Mouse (Mus musculus) gastrocnemius, postnatal 25 days (tissue): Measurements from ENCODE around the gene Btn1a1. TPM values are rescaled to one million over a fixed set of nuclear protein-coding genes. Genes with fewer than 3 reads are reported as not detected.
A peak's percentile ranks its signal among the peaks of the same experiment; 100 is the strongest.

Source experiments
- DNase-seq: peaks from one replicate; pipeline ENCODE4 v3.0.0; 2022
- long read RNA-seq, 2 experiments: library from polyadenylated mRNA; stranded (forward); transcript quantifications; one replicate each; pipeline ENCODE4 v2.0.0; 2021
- total RNA-seq, 2 experiments: library from RNA; stranded (reverse); gene quantifications; 1 replicate in 1 of 2; 2 replicates in 1 of 2; pipeline ENCODE4 v1.2.3; 2021

The Btn1a1 gene
- total RNA-seq, result not detected
- long read RNA-seq, experiment 1, result 0 reads
- long read RNA-seq, experiment 2, result 0 reads

DNA sequence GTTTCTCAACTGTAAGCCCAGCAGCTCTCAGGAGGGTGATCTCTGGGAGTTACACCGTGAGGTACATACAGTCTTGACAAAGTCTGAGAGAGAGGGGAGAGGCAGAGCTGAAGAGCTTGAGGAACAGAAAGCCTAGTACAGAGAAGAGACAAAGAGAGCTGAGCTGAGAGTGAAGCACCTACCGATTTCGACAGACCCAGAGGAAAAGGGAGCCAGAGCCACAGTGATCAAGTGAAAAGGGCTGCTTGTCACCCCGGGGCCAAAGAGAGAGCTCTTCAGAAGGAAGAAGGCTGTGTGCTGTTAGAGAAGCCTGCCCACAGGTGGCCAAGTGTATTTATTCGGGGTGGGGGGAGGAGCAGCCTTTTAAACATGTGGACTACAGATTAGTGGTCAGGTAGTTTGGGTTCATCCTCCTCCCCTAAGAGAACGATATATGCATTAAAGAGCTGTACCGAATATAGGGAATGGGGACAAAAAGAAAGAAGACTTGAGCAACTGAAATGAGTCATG, at the start of gene Btn1a1:
Gene Btn1a1 (minus strand): TSS at position 302 of the 510 bp plus-strand sequence.
- no peak for DNase-seq

DNA sequence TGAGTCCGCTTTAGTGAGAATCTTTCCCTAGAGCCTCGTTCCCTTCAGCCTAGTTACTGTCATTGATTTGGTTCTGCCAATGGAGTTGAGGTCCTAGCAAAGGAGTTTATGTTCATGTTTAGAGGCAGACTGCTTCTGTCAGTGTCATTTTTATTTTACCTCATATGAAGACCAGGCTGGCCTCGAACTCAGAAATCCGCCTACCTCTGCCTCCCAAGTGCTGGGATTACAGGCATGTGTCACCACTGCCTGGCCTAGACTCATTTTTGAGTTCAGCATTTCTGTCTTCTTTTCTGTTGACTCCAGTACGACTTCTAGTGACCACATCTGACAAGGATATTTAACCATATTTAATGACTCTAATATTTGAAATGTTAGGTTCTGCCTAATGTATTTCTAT, 49.6 kb upstream of the Btn1a1 start:
- DNase-seq, result no peak

DNA sequence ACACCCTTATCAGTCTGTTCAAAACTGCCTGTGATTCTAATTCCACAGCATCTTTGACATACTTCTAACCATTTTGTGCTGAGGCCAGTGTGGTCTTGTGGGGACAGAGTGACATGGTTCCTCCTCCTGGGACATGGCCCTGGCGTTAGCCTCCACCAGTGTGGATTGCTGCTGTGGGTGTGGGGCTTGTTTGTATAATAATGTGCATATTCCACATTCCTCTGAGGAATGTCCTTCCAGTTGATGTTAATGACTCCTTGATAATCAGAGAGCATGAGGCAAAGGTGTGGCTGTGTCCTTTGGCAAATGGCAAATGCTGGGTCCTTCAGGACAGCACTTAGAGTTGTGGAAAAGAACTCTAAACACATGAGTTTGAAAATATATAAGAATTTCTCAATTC, 47.8 kb upstream of the Btn1a1 start:
- no peak for DNase-seq

DNA sequence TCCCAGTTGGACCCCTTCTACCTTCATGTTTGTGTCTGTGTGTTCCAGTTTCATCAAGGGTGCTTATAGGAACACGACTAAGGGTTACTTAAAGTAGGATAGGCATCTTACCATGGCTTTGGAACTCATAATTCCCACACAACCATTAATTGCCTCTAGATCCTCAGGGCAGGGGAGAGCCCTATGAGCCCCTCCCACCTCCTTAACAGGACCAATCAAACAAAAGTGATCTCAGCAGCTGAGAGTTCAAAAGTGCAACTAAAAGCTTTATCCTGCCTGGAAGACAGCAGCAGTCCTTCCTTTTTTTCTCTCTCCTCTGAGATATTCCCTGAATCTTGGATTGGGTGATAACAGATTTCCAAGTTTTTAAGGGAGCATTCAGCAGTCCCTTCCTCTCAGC, 44.4 kb upstream of the Btn1a1 start:
- no peak for DNase-seq

DNA sequence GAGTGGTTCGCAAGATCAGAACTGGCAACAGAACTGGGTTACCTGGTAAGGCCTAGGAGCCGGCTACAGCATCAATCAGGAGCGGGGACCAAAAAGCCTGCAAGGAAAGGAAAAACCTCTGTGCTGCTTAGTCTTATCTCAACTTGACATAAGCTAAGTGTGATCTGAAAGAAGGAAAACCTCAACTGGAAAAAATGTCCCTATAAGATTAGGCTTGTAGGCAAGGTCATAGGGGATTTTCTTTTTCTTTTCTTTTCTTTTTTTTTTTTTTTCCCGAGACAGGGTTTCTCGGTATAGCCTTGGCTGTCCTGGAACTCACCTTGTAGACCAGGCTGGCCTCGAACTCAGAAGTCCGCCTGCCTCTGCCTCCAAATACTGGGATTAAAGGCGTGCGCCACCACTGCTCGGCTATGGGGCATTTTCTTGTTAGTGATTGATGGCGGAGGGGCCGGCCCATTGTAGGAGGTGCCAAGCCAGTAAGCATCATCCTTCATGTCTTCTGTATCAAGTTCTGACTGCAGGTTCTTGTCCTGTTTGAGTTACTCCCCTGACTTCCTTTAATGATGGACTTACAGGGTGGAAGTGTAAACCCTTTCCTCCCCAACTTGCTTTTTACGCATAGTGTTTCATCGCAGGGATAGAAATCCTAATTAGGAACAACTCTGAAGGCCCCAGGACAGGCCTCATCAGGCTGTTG, 41.3 kb upstream of the Btn1a1 start:
- DNase-seq, result no peak

DNA sequence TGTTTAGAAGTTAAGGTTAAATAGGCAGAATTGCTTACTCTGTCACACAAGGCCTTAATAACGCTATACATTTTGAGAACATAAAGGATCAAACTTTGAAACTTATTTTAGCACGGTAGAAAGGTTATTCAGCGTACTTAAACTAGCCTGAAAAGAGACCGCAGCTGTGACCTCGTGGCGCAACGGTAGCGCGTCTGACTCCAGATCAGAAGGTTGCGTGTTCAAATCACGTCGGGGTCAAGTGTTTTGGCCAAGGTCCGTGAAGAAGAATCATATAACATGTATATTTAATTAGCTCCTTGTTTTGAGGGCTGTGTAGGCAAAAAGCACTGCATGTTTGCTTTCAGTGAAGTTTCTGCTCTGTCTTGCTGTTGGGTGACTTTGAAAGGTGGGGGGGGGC, 40.6 kb upstream of the Btn1a1 start:
- DNase-seq, result no peak

DNA sequence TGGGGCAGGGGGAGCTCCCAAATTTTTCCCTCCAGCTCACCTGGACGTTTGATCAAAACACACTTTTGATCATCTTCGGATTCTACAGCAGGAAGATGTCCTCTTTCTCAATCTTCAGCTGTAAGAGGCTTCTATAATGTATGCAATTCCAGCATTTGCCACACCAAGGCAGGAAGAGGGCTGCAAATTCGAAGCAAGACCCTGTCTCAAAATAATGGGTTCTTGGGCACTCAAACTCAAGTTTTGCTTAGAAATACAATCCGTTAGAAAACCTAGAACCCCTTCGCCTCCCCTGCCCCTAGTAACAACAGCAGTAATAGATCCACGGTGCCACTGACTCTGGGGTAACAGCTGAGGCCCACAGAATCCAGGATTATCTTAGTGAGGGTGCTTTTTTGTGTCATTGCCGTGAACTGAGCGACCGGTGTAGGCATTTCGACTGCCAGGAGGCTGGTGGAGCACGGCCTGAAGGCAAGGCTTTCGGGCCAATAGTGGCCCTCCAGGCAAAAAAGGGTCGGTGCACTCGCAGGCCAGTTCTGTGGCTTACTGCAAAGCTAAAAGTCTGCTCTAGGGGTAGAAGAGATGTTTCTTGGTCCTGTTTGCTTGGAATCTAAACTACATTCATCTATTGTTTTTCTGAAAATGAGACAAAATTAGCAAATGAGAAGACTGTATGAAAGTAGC, 40.1 kb upstream of the Btn1a1 start:
- no peak for DNase-seq

DNA sequence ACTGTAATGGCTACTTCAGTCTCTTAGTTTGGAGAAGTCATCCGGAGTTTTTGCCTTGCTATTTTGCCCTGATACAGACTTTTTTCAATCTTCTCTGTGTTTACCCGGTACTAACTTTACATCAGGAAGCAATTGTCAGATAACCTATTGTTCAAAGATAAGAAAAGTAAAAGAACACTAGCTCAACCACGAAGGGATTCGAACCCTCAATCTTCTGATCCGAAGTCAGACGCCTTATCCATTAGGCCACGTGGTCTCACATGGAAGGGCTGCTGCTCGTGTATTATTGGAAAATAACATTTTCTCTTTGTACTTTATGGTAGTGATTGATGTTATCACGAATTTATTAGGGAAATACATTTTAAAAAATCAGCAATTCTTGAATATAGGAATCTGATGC, 38.1 kb upstream of the Btn1a1 start:
- DNase-seq, result no peak

DNA sequence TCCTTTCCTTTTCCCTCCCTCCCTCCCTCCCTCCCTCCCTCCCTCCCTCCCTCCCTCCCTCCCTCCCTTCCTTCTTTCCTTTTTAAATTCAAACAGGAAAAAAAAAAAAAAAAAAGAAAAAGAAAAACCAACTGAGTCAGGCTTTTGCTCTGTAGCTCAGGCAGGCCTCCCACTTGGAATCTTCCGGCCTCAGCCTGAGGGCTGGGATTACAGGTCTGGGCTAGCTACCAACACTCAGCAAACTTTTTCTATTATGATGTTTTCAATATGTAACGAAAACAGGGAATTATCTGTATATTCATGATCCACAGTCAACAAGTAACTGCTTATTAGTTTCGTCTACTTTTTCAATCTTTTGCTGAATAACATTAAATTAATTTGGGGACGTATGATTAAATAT, 37.2 kb upstream of the Btn1a1 start:
- DNase-seq, result no peak

DNA sequence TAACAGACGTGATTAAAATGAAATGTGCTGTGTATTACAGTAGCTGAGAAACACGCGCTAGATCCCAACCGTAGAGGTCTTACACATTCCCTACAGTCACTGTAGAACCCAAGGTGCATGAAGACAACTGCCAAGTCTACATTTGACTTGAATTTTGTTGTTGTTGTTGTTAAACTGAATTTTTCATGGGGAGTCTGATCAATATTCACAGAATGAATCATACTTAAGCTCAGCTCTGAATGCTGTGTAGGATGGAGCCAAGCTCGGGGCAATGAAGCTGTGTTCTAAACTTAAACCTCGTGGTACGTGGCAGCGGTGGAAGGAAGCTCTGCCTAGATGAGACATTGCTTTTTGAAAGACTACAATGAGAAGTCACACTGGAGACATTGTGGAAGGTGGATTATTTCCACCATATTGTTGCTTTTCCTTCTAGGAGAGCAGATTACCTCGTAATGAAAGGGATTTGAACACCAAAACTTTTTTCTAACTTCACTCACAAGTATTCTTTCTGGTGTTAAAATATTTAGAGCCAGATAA, 36.4 kb upstream of the Btn1a1 start:
- DNase-seq, result no peak

DNA sequence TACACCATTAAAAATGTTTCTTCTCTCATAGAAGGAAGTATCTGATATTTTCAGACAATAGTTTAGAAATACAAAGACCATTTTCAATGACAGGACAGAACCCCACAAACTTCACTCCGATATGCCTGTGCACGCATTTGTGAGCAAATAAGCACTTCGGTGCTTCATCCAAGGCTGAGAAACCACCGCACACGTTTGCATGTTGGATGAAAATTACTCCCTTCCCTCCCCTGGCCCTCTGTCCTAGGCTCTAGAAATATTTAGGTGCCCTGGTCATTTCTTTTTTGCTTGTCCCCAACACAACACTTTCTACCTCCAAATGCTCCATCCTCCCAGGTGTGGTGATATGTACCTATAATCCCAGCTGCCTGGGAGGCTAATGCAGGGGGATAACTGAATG, 35.8 kb upstream of the Btn1a1 start:
- DNase-seq, result no peak

DNA sequence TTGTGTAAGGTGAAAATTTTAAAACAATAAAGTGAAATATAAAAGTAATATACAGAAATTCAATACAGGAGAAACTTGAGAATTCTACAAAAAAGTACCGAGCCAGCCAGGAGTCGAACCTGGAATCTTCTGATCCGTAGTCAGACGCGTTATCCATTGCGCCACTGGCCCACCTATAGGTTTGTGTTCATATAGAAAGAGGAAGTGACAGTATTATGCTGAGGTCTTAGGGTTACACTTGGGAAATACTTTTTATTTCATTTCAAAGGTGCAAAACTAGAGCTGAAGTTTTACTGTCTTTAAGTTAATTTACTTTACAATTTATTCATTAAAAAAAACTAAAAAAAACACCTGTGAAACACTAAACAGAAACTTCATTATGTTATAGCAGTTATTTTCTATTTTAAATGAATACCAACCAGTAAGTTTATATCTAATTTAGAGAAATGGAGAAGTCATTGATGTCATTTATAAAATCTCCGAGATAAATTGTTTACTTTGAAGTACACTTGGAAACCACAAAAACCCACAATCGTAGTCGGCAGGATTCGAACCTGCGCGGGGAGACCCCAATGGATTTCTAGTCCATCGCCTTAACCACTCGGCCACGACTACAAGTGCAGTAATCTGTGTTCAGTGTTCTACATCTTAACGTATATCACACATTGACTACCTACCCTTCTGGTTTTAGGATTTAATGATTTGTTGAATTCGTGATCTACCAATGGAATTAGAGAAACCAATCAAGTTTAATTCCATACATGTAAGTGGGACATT, 34.9 kb upstream of the Btn1a1 start:
- no peak for DNase-seq

DNA sequence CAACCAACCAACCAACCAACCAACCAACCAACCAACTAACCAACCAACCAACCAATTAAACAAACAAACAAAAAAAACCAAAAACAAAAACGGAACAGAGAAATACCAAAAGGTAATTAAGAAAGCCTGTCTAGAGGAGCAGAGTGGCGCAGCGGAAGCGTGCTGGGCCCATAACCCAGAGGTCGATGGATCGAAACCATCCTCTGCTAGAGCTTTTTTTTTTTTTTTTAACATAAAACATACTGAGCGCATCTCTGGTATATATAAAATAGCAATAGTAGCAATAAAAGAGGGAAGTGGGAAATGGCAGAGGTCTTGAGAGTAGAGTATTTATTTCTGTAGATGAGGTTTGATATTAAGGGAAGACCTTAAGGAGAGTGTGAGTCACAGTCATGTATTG, 34.2 kb upstream of the Btn1a1 start:
- DNase-seq, result no peak

DNA sequence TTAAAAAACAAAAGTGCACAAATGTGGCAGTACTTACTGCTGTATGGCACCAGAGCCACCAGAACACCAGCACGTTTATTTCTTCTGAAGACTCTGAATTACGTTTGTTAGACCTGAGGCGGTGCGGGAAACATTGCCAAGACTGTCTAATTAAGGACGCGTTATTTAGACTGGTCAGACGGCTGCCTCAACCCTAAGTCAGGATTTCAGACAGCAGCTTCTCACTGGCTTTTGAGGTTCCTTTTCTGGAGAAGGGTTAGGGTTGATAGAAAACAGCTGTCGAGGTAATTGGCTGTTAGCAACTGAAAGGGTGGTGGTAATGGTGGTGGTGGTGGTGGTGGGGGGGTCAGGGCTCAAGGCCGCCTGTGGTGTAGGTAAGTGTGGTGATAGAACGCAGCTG, 33.0 kb upstream of the Btn1a1 start:
- no peak for DNase-seq

DNA sequence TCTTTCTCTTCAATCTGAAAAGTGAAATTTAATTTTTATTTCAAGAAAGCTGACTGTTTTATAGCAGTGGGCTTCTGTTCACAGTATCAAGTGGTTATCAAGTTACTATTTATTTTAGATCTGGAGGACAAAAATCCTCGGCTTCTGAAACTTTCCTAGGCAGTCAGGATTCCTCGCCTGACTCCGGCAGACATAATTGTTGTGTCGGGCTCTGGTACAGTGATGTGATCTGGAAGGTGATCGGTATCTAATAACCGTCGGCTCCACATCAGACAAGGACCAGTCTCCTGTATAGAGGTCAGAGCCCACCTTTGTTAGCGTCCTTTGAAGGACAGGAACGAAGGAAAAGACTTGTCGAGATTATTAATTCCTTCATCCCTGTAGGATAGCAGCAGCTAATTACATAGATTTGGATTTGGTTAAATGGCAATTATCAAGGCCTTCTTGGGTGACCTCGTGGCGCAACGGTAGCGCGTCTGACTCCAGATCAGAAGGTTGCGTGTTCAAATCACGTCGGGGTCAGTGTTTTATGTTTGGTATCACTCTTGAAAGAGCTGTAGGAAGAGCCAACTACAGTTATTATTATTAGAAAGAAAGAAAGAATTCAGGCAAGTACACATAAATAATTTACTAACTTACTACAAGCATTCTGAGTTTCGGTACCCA, 32.1 kb upstream of the Btn1a1 start:
- DNase-seq, result no peak

DNA sequence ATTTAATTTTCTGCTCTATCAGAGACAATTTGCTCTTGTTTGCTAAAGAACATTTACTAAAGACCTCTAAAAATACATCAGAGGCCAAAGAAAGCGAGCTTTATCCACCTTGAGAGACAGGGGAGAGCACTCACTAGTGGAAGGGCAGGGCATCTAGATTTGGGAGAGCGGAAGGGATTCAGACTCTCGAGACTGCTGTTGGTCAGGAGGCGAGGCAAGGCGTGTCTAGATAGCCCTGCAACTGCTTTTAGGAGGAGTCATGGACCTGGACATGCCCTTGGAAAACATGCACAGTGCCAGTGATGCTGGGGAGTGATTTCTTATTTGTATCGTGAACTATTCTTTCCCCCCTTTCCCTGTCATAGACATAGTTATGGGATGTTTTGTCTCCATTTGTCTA, 29.8 kb upstream of the Btn1a1 start:
- DNase-seq, result no peak

DNA sequence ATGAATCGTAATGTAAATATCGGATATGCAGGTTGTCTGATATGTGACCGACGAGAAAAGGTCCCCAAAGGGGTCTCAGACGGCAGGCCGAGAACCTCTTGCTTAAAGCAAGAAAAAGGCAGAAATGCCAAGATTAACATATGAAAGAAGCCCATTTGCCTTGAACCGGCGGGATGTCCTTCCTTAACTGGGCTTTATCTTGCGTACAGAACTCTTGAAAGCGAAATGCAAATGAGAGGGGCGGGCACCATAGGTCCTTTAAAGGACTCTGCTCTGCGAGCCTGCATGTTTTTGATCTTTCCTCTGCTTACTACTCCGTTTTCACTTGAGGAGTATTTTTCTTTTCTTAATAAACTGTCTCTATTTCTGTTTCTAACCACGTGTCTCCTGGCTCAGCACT, 26.3 kb upstream of the Btn1a1 start:
- DNase-seq, result no peak

DNA sequence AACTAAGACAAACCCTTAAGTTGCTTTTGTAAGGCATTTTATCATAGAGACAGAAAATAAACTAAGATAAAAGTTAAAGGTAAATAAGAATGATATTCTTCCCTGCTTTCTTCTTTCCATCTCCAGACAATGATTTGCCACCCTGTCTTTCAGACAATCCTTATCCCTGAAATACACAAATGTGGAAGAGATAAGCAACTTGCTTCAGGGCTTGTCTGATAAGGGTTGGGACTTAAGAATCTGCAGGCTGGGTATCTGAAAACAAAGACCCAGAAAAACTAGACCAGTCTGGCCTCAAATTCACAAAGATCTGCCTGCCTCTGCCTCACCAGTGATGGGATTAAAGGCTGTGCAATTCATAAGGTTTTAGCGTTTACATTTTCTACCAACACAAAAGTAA, 25.6 kb upstream of the Btn1a1 start:
- DNase-seq, result no peak

DNA sequence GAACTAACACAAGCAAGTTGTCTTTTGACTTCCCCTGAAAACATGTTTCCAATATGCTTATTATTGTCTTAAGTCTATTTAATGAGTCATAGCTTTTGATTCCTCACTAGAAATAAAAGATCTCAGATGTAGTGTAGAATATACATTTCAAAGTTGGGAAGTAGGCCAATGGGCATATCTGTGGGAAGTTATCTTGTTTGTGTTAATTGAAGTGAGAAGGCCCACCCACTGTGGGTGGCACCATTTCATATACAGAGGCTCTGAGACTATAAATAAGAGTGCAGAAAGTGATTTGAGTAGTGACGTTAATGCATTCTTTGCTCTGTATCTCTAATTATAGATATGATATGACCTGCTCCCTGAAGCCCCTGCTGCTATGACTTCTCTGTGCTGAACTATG, 25.2 kb upstream of the Btn1a1 start:
- DNase-seq, result no peak

DNA sequence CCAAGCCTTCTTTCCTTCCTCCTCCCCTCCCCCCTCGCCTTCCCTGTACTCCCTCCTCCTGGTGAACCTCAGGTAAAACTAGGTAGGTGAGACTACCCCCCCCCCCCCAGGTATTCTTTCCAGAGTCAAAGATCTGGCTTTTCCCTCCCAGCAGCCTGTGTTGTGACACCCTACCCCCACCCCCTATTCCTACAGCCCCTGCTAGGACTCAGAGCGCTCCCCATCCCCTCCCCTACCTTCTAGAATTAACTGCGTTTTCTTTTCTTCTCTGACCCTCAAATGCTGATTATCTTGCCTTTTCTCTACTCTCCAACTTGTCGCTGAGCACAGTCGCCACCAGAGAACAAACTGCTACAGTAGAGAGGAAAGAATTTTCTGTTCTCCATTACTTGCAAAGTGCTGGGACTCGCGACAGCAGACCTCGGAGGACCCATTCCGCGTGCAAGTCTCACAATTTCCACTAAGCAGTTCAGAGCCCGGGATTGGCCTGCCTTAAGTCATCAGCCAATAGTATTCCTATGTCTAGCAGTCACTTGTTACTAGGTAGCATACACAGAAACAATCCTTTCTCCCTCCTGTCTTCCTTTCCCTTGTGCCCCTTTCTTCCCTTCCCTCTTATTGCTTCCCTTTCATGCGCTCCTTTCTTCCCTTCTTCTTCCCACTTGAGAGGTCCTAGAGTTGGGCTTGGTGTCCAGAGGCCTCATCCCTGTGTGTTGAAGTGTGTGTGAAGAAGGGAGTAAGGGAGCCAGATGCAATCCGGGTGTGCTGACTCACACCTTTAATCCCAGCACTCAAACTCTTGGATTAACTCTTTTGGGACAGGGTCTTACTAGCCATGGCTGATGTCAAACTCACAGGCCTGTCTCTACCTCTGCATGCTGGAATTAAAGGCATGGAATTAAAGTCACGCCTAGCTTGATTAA, 23.0 kb upstream of the Btn1a1 start, which contains the start of gene Btn2a2:
Gene Btn2a2 (minus strand): TSS at position 458 of the 923 bp plus-strand sequence.
- DNase-seq, result peak; percentile 37

DNA sequence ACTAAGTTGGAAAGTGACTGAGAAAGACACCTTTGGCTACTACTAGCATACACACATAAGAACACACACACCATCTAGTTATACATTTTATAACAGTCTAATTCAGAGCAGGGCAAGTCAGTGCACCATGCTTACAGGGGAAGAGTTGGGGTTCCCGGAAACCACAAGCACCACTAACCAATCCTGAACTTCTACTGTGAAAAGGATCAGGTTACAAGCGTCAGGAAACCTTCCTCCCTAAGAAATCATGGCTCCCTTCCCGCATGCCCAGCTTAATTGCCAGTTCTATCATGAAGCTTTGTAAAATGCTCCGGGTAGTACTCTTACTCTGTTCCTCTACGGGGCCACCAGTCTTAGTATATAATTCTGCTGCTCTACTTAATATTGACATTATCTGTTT, 19.6 kb upstream of the Btn1a1 start:
- no peak for DNase-seq
